Mouse (Mus musculus): ENCODE measurements at regions not wholly inside any gene's neighbourhood (a gene's known extent, or its start where the extent isn't known, plus 50 kb on each side); places are given as distances from the start of the nearest gene placed in this dataset.

DNA sequence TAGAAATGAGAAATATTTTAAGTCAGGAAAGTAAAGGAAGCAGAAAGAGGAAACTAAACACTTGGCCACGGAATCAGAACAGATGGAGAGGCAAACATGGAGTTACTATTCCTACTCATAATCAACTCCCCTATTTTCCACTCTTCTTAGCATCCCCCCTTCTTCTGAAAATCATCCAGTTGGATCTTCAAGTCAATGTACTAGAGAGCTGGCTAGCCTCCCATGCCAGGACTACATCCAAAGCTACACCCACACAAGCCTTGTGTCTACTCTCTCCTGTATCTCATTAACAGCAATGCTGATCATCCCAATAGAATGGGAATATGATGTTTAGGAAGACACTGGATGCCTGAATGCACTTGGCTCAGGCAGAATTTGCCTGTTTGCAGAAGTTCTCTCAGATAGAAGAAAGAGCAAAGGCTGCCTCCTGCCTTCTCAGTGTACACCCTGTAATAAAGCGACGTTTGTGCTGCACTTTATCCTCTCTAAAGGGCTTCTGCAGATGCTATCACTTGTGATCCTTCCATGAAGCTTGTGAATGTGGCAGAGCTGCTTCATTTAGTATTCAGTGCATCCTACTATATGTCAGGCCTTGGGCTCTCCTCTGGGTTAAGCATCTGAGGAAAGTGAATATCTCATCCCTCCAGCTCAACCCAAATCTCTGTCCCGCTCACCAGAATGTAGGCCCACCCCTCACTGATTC is 82.5 kb upstream of the Cldn34b3 start:
- Histone ChIP-seq H3K27ac (ENCODE audit: insufficient read depth, low read length) (0 out of 2 replicates have a peak overlapping the region, but pooled peaks have one; percentile 52), H3K4me3 (ENCODE audit: insufficient read depth, low read length) (no peak overlapping the region), H3K4me1 (ENCODE audit: control insufficient read depth, insufficient read depth, low read length) (no peaks in the 10 kb centered on the region; the same call in 1 of the 2 replicates)
- TF ChIP-seq CTCF (IDR thresholded peaks at IDR 0.05; ENCODE audit: borderline replicate concordance, insufficient read depth, low read length): no peak
- TF ChIP-seq POLR2A (IDR thresholded peaks at IDR 0.05; ENCODE audit: low read depth, low read length): no peak

DNA sequence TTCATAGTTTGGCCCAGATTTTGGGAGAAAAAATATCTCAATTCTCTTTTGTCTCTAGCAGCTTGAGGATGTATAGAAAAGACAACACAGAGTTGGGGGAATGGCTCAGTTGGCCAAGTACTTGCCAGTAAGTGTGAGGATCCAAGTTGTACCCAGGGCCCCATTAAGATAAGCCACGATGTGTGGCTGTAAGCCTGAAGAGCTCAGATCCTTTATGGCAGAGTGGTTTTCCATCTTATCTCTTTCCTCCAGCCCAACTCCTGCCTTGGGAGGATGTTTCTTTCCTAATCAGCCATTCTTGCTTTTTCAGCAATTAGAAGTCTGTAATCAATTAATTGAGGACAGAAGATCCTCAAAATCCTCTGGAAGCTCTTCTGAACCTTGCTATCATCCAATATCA is 63.5 kb upstream of the Cldn34b3 start:
- TF ChIP-seq CTCF (IDR thresholded peaks at IDR 0.05; ENCODE audit: borderline replicate concordance, insufficient read depth, low read length) (no peak), POLR2A (IDR thresholded peaks at IDR 0.05; ENCODE audit: low read depth, low read length) (no peak)
- H3K27ac ChIP-seq (ENCODE audit: insufficient read depth, low read length): no peak overlapping the region
- no peaks in the 10 kb centered on the region for H3K4me1 ChIP-seq (ENCODE audit: control insufficient read depth, insufficient read depth, low read length)
- no peak overlapping the region for H3K4me3 ChIP-seq (ENCODE audit: insufficient read depth, low read length)

DNA sequence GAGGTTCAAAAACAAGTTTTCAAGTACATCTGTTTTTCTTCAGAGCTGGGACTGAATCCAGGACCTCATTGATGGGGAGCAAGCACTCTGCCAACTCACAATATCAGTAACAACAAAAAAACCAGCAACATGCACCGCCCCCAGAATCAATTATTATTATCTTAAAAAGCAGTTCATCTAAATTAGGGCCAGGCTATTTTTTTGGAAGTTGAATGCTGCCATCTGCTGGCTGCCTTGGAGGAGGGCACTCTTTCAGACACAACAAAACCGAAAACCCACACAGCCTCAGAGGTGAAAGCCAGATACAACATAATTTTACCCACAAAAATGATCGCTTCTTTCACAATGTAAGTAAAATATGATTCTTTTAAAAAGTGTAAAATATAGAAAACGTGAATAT is 62.7 kb upstream of the Cldn34b3 start:
- Histone ChIP-seq H3K4me3 (ENCODE audit: insufficient read depth, low read length) (no peak overlapping the region), H3K27ac (ENCODE audit: insufficient read depth, low read length) (no peak overlapping the region), H3K4me1 (ENCODE audit: control insufficient read depth, insufficient read depth, low read length) (no peaks in the 10 kb centered on the region)
- TF ChIP-seq CTCF (IDR thresholded peaks at IDR 0.05; ENCODE audit: borderline replicate concordance, insufficient read depth, low read length) (no peak), POLR2A (IDR thresholded peaks at IDR 0.05; ENCODE audit: low read depth, low read length) (no peak)
